Mouse (Mus musculus): ENCODE data around the gene Ccdc163. TPM values are rescaled to one million over a fixed set of nuclear protein-coding genes. Genes with fewer than 3 reads are reported as not detected.
"Not testable (repeated sequence)": the region's sequence is repeated elsewhere in the genome, so short reads cannot be mapped to it uniquely, and the experiment has no call there.

Gene Ccdc163
- polyA plus RNA-seq (2015; fragmentation: Nextera tagmentation; extraction: Ambion mirVana), result 21.3 and 22.6 TPM in 2 replicates

DNA sequence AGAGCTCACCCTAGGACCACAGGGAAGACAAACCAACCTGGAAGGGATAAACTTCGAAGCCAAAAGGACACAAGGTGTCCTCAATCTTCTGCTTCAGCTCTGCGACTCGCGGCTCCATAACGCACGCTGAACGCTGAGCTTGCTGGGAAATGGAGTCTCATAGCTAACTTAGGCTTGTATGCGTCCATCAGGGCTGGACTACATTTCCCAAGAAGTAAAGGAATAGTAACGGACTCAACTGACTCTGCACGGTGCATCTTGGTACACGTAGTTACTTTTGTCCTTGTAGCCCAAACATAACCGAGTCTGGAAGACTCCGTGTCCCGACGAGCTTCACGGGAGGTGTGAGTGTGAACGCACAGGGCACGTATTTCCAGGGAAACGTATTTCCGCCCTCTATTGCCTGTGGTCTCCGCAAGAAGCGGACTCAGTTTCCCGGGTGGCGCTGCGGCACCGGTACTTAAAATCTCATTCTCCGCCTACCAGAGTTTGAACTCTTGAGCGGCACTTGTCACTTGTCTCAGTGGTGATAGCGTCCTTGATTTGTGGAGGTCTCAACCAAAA lies at the start of gene Ccdc163, which contains the start of gene Mmachc:
Gene Ccdc163 (plus strand): TSS at position 309 of the 564 bp plus-strand sequence.
Gene Mmachc (minus strand): TSS at position 206 of the 564 bp plus-strand sequence.
- no peaks in the 10 kb centered on the region for H3K9me3 ChIP-seq (ENCODE audit: control insufficient read depth, low read length)
- H3K27ac ChIP-seq (ENCODE audit: low read length), result no peak within 1 kb of the TSS
- H3K4me3 ChIP-seq (ENCODE audit: low read length), result peak within 1 kb of the TSS; percentile 74
- peak within 1 kb of the TSS; percentile 72 for H3K9ac ChIP-seq (ENCODE audit: low read depth, low read length)
- no peaks in the 10 kb centered on the region for H3K36me3 ChIP-seq (ENCODE audit: control insufficient read depth, insufficient read depth, low read length)
- peak within 1 kb of the TSS; percentile 83 for H3K4me2 ChIP-seq (ENCODE audit: low read depth, low read length)
- no peaks in the 10 kb centered on the region for H3K27me3 ChIP-seq (replicated peaks; ENCODE audit: control insufficient read depth, insufficient read depth, low read length)
- peak; percentile 100 for ATAC-seq
- WGBS, result 0% methylated on average over 29 of the region's 29 CpGs
- H3K4me1 ChIP-seq (ENCODE audit: control insufficient read depth, insufficient read depth, low read length), result peaks cover 6% of the 10 kb centered on the region; the same call in 1 of the 2 replicates

DNA sequence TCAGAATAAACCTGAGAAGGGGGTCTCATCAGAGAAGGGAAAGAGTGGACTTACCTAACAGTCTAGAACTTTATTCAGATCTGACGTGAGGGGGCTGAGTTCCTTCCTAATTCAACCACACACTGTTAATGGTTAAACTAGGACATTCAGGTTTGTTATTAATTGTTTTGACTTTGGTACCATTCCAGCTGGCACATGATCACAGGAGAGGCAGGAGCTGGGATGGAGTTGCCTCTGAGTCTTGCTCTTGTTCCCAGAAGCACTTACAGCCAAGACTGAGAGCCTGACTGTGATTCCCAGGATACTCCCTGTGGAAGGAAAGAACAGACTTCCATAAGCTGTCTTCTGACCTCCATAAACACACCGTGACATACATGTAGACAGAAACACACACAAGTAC lies 48.8 kb upstream of the Ccdc163 start:
- no peaks in the 10 kb centered on the region for H3K27me3 ChIP-seq (replicated peaks; ENCODE audit: control insufficient read depth, insufficient read depth, low read length)
- no peaks in the 10 kb centered on the region for H3K9me3 ChIP-seq (ENCODE audit: control insufficient read depth, low read length)
- 44% methylated on average over 2 of the region's 2 CpGs for WGBS
- H3K9ac ChIP-seq (ENCODE audit: low read depth, low read length), result no peak overlapping the region
- ATAC-seq, result peak; percentile 50
- H3K27ac ChIP-seq (ENCODE audit: low read length), result no peak overlapping the region
- H3K4me2 ChIP-seq (ENCODE audit: low read depth, low read length), result no peak overlapping the region
- no peaks in the 10 kb centered on the region for H3K36me3 ChIP-seq (ENCODE audit: control insufficient read depth, insufficient read depth, low read length)
- H3K4me3 ChIP-seq (ENCODE audit: low read length), result no peak overlapping the region
- H3K4me1 ChIP-seq (ENCODE audit: control insufficient read depth, insufficient read depth, low read length), result peaks cover 3% of the 10 kb centered on the region; the same call in 1 of the 2 replicates

DNA sequence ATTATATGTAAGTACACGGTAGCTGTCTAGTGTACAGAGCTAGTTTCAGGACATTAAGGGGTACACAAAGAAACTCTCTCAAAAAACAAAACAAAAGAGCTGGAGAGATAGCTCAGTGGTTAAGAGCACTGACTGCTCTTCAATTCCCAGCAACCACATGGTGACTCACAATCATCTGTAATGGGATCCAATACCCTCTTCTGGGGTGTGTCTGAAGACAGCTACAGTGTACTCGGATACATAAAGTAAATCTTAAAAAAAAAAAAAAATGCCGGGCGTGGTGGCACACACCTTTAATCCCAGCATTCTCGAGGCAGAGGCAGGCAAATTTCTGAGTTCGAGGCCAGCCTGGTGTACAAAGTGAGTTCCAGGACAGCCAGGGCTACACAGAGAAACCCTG lies 48.4 kb upstream of the Ccdc163 start:
- not testable (repeated sequence) for H3K4me1 ChIP-seq (ENCODE audit: control insufficient read depth, insufficient read depth, low read length); ATAC-seq; H3K9ac ChIP-seq (ENCODE audit: low read depth, low read length); H3K36me3 ChIP-seq (ENCODE audit: control insufficient read depth, insufficient read depth, low read length); H3K4me3 ChIP-seq (ENCODE audit: low read length); H3K4me2 ChIP-seq (ENCODE audit: low read depth, low read length); H3K9me3 ChIP-seq (ENCODE audit: control insufficient read depth, low read length); H3K27ac ChIP-seq (ENCODE audit: low read length); H3K27me3 ChIP-seq (replicated peaks; ENCODE audit: control insufficient read depth, insufficient read depth, low read length)
- WGBS, result 79% methylated on average over 6 of the region's 6 CpGs

DNA sequence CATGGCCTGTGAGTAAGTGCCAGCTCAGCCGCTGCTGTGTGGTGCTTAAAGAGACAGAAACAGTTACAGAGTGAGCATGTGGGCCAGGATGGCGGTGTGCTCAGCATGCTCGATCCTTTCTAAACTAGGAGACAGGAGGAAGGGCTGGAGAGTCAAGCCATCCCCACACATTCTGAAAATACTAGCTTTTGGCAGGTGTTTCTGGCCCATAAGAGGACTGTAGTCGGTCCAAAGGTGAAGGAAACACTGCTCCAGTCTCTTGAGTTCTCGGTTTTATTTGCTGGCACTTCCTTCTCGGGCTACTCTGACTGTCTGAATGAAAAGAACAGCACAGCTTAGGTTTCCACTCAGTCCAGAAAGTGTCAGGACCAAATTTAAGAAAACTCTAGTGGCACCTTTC lies 47.5 kb upstream of the Ccdc163 start:
- no peaks in the 10 kb centered on the region for H3K9me3 ChIP-seq (ENCODE audit: control insufficient read depth, low read length)
- H3K4me2 ChIP-seq (ENCODE audit: low read depth, low read length), result no peak overlapping the region
- no peaks in the 10 kb centered on the region for H3K36me3 ChIP-seq (ENCODE audit: control insufficient read depth, insufficient read depth, low read length)
- H3K27me3 ChIP-seq (replicated peaks; ENCODE audit: control insufficient read depth, insufficient read depth, low read length), result no peaks in the 10 kb centered on the region
- H3K27ac ChIP-seq (ENCODE audit: low read length), result peak overlapping the region; percentile 82
- H3K9ac ChIP-seq (ENCODE audit: low read depth, low read length), result no peak overlapping the region
- H3K4me1 ChIP-seq (ENCODE audit: control insufficient read depth, insufficient read depth, low read length), result peaks cover 3% of the 10 kb centered on the region; the same call in 1 of the 2 replicates
- peak; percentile 86 for ATAC-seq
- no peak overlapping the region for H3K4me3 ChIP-seq (ENCODE audit: low read length)
- 56% methylated on average over 6 of the region's 6 CpGs for WGBS

DNA sequence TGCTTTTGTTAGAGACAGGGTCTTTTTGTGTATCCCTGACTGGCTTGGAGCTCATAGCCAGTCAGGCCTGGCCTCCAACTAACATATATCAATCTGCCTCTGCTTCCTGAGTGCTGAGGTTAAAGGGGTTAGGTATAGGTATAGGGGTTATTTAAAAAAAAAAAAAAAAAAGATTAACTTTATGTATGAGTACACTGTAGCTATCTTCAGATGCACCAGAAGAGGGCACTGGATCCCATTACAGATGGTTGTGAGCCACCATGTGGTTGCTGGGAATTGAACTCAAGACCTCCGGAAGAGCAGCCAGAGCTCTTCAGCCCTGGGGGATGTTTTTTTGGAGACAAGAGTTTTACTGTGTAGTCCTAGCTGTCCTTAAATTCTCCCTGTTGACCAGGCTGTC lies 46.3 kb upstream of the Ccdc163 start:
- H3K4me2 ChIP-seq (ENCODE audit: low read depth, low read length), result no peak overlapping the region
- H3K9ac ChIP-seq (ENCODE audit: low read depth, low read length), result no peak overlapping the region
- 100% methylated on average over 1 of the region's 1 CpGs for WGBS
- no peak for ATAC-seq
- no peaks in the 10 kb centered on the region for H3K9me3 ChIP-seq (ENCODE audit: control insufficient read depth, low read length)
- H3K27me3 ChIP-seq (replicated peaks; ENCODE audit: control insufficient read depth, insufficient read depth, low read length), result no peaks in the 10 kb centered on the region
- no peaks in the 10 kb centered on the region for H3K36me3 ChIP-seq (ENCODE audit: control insufficient read depth, insufficient read depth, low read length)
- H3K27ac ChIP-seq (ENCODE audit: low read length), result no peak overlapping the region
- no peak overlapping the region for H3K4me3 ChIP-seq (ENCODE audit: low read length)
- peaks cover 3% of the 10 kb centered on the region; the same call in 1 of the 2 replicates for H3K4me1 ChIP-seq (ENCODE audit: control insufficient read depth, insufficient read depth, low read length)

DNA sequence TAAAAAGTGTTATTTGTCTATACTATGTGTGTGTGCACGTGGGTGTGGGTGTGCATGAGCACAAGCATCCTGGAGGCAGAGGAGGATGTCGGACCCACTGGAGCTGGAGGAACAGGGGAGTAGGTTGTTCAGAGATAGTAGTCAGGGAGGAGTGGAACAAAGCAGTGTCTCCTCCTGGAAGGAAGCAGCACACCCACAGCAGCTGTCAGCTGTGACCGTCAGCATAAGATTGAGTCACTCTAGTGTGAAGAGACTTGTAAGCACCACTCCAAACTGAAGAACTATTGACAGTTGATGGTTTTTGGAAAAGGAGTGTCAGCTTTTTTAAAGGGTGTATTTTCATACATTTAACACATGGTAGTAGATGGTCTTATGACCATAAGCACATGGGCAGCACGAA lies 41.7 kb upstream of the Ccdc163 start:
- Histone ChIP-seq H3K4me3 (ENCODE audit: low read length) (no peak overlapping the region), H3K4me2 (ENCODE audit: low read depth, low read length) (no peak overlapping the region), H3K27ac (ENCODE audit: low read length) (no peak overlapping the region), H3K36me3 (ENCODE audit: control insufficient read depth, insufficient read depth, low read length) (no peaks in the 10 kb centered on the region), H3K9ac (ENCODE audit: low read depth, low read length) (no peak overlapping the region), H3K27me3 (replicated peaks; ENCODE audit: control insufficient read depth, insufficient read depth, low read length) (no peaks in the 10 kb centered on the region), H3K9me3 (ENCODE audit: control insufficient read depth, low read length) (no peaks in the 10 kb centered on the region), H3K4me1 (ENCODE audit: control insufficient read depth, insufficient read depth, low read length) (no peaks in the 10 kb centered on the region; the same call in 1 of the 2 replicates)
- WGBS, result 68% methylated on average over 4 of the region's 4 CpGs
- ATAC-seq, result no peak

DNA sequence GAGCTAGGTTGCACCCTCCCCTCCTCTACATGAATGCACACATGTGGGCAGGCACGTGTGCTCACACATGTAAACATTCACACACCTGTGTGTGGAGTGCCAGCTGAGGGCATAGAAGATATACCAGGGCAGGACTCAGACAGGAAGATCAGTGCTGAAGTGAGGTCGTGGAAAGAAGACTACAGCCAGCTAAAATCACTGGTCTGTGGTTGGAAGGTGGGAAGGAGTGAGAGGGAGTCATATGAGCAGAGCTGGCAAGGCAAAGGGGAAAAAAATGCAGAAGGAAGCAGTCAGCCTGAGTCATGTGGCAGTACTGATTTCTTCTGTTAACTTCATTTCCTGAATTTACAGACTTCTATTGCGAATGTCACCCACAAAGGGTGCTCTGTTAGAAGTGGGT lies 40.2 kb upstream of the Ccdc163 start:
- peak overlapping the region; percentile 4; the same call in 1 of the 2 replicates for H3K27ac ChIP-seq (ENCODE audit: low read length)
- no peaks in the 10 kb centered on the region for H3K9me3 ChIP-seq (ENCODE audit: control insufficient read depth, low read length)
- H3K36me3 ChIP-seq (ENCODE audit: control insufficient read depth, insufficient read depth, low read length), result no peaks in the 10 kb centered on the region
- peaks cover 3% of the 10 kb centered on the region; the same call in 1 of the 2 replicates for H3K4me1 ChIP-seq (ENCODE audit: control insufficient read depth, insufficient read depth, low read length)
- H3K9ac ChIP-seq (ENCODE audit: low read depth, low read length), result no peak overlapping the region
- ATAC-seq, result no peak
- no peak overlapping the region for H3K4me2 ChIP-seq (ENCODE audit: low read depth, low read length)
- no peak overlapping the region for H3K4me3 ChIP-seq (ENCODE audit: low read length)
- 50% methylated on average over 3 of the region's 3 CpGs for WGBS
- H3K27me3 ChIP-seq (replicated peaks; ENCODE audit: control insufficient read depth, insufficient read depth, low read length), result no peaks in the 10 kb centered on the region

DNA sequence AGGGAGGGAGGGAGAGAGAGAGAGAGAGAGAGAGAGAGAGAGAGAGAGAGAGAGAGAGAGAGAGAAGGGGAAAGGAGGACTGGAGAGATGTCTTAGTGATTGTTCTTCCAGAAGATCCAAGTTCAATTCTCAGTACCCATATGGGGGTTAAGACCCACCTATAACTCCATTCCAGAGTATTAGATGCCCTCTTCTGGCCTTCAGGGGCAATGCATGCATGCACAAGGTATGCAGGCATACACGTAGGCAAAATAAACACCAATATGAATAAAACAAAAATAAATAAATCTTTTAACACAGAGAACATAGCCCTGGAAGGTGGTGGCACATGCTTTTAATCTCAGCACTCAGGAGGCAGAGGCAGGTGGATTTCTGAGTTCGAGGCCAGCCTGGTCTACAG lies 39.0 kb upstream of the Ccdc163 start:
- WGBS, result 73% methylated on average over 2 of the region's 2 CpGs
- no peak overlapping the region for H3K9ac ChIP-seq (ENCODE audit: low read depth, low read length)
- ATAC-seq, result no peak
- no peaks in the 10 kb centered on the region for H3K36me3 ChIP-seq (ENCODE audit: control insufficient read depth, insufficient read depth, low read length)
- H3K4me3 ChIP-seq (ENCODE audit: low read length), result no peak overlapping the region
- H3K9me3 ChIP-seq (ENCODE audit: control insufficient read depth, low read length), result no peaks in the 10 kb centered on the region
- no peak overlapping the region for H3K4me2 ChIP-seq (ENCODE audit: low read depth, low read length)
- H3K27me3 ChIP-seq (replicated peaks; ENCODE audit: control insufficient read depth, insufficient read depth, low read length), result no peaks in the 10 kb centered on the region
- peaks cover 6% of the 10 kb centered on the region; the same call in 1 of the 2 replicates for H3K4me1 ChIP-seq (ENCODE audit: control insufficient read depth, insufficient read depth, low read length)
- H3K27ac ChIP-seq (ENCODE audit: low read length), result no peak overlapping the region

DNA sequence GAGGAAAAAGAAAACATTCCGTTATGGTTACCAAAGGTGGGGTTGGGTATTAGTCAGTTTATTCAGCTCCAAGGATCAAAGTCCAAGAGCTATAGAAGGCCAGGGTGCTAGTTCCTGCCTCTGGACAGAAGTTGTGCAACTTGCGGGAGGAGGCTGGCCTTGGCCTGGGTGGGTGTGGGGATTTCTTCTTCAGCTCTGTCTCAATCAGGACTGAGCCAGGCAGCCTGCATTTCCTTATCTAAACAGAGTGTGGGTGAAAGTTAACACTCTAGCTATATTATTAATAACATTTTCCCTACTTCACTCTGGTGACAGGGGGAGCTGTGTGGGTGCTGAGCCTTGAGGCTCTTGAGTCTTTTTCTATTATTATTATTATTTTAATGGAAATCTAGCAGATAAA lies 35.5 kb upstream of the Ccdc163 start:
- Histone ChIP-seq H3K9ac (ENCODE audit: low read depth, low read length) (no peak overlapping the region), H3K27me3 (replicated peaks; ENCODE audit: control insufficient read depth, insufficient read depth, low read length) (no peaks in the 10 kb centered on the region), H3K4me1 (ENCODE audit: control insufficient read depth, insufficient read depth, low read length) (peaks cover 6% of the 10 kb centered on the region; the same call in 1 of the 2 replicates), H3K9me3 (ENCODE audit: control insufficient read depth, low read length) (no peaks in the 10 kb centered on the region), H3K27ac (ENCODE audit: low read length) (peak overlapping the region; percentile 24; the same call in 1 of the 2 replicates), H3K4me2 (ENCODE audit: low read depth, low read length) (no peak overlapping the region), H3K36me3 (ENCODE audit: control insufficient read depth, insufficient read depth, low read length) (no peaks in the 10 kb centered on the region), H3K4me3 (ENCODE audit: low read length) (no peak overlapping the region)
- peak; percentile 99 for ATAC-seq
- WGBS, result 22% methylated on average over 2 of the region's 2 CpGs

DNA sequence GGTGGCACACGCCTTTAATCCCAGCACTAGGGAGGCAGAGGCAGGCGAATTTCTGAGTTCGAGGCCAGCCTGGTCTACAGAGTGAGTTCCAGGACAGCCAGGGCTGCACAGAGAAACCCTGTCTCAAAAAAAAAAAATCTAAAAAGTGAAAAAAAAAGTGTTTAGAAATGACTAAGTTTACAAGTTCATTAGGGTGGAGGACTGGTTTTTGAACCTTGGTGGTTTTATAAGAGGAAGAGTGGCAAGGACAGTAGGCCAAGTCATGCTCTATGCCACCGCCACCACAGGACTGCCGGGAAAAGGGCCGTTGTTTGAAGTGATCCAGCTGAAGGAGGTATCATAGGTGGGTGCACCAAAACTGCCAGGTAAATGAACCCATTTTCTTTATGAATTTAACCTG lies 33.5 kb upstream of the Ccdc163 start:
- not testable (repeated sequence) for H3K4me1 ChIP-seq (ENCODE audit: control insufficient read depth, insufficient read depth, low read length); H3K9me3 ChIP-seq (ENCODE audit: control insufficient read depth, low read length); H3K4me3 ChIP-seq (ENCODE audit: low read length); H3K36me3 ChIP-seq (ENCODE audit: control insufficient read depth, insufficient read depth, low read length); ATAC-seq; H3K9ac ChIP-seq (ENCODE audit: low read depth, low read length); H3K4me2 ChIP-seq (ENCODE audit: low read depth, low read length); H3K27me3 ChIP-seq (replicated peaks; ENCODE audit: control insufficient read depth, insufficient read depth, low read length); H3K27ac ChIP-seq (ENCODE audit: low read length)
- WGBS, result 86% methylated on average over 6 of the region's 6 CpGs

All from intestine, embryonic 16.5 days (tissue).